Mouse (Mus musculus): ENCODE measurements around the gene Gadd45a.
"Not testable (repeated sequence)": the region's sequence is repeated elsewhere in the genome, so short reads cannot be mapped to it uniquely, and the experiment has no call there.

The Gadd45a gene

GRCm38 (mm10) chr6:67048880-67049694 lies 11.8 kb upstream of the Gadd45a start:
- no peak for DNase-seq (ENCODE audit: low spot score in 2 of 2)

- DNase-seq (ENCODE audit: low spot score in 2 of 2), result no peak
These were observed 10.9 kb upstream of the Gadd45a start for GRCm38 (mm10) chr6:67048052-67048691.

- no peak for DNase-seq (ENCODE audit: low spot score in 2 of 2)
These were observed 9.7 kb upstream of the Gadd45a start for GRCm38 (mm10) chr6:67046937-67047336.

GRCm38 (mm10) chr6:67045424-67045823 lies 8.2 kb upstream of the Gadd45a start:
- DNase-seq (ENCODE audit: low spot score in 2 of 2), result no peak

GRCm38 (mm10) chr6:67040904-67041410 lies 3.7 kb upstream of the Gadd45a start:
- DNase-seq (ENCODE audit: low spot score in 2 of 2), result no peak

- no peak for DNase-seq (ENCODE audit: low spot score in 2 of 2)
These were observed 1.7 kb upstream of the Gadd45a start for GRCm38 (mm10) chr6:67038964-67039363.

- peak; percentile 53 to 69 for DNase-seq (ENCODE audit: low spot score in 2 of 2)
These were observed 873 bp downstream of the Gadd45a start for GRCm38 (mm10) chr6:67036356-67036811.

GRCm38 (mm10) chr6:67035388-67036299 lies 1.6 kb downstream of the Gadd45a start:
- no peak for DNase-seq (ENCODE audit: low spot score in 2 of 2)

- no peak for DNase-seq (ENCODE audit: low spot score in 2 of 2)
These were observed 2.7 kb downstream of the Gadd45a start for GRCm38 (mm10) chr6:67034331-67035130.

GRCm38 (mm10) chr6:67033604-67034003 lies 3.7 kb downstream of the Gadd45a start:
- no peak for DNase-seq (ENCODE audit: low spot score in 2 of 2)

- DNase-seq (ENCODE audit: low spot score in 2 of 2), result not testable (repeated sequence)
These were observed 4.3 kb downstream of the Gadd45a start for GRCm38 (mm10) chr6:67032972-67033371.

GRCm38 (mm10) chr6:67032551-67032950 lies 4.7 kb downstream of the Gadd45a start:
- not testable (repeated sequence) for DNase-seq (ENCODE audit: low spot score in 2 of 2)

GRCm38 (mm10) chr6:67030846-67031245 lies 6.4 kb downstream of the Gadd45a start:
- DNase-seq (ENCODE audit: low spot score in 2 of 2), result no peak

GRCm38 (mm10) chr6:67030416-67030815 lies 6.8 kb downstream of the Gadd45a start:
- no peak for DNase-seq (ENCODE audit: low spot score in 2 of 2)

GRCm38 (mm10) chr6:67029987-67030386 lies 7.3 kb downstream of the Gadd45a start:
- DNase-seq (ENCODE audit: low spot score in 2 of 2), result no peak

- no peak for DNase-seq (ENCODE audit: low spot score in 2 of 2)
These were observed 7.8 kb downstream of the Gadd45a start for GRCm38 (mm10) chr6:67029312-67029950.

- DNase-seq (ENCODE audit: low spot score in 2 of 2), result no peak
These were observed 9.7 kb downstream of the Gadd45a start for GRCm38 (mm10) chr6:67027438-67028142.

GRCm38 (mm10) chr6:67026661-67027060 lies 10.6 kb downstream of the Gadd45a start:
- no peak for DNase-seq (ENCODE audit: low spot score in 2 of 2)

- no peak for DNase-seq (ENCODE audit: low spot score in 2 of 2)
These were observed 13.5 kb downstream of the Gadd45a start for GRCm38 (mm10) chr6:67023729-67024128.

GRCm38 (mm10) chr6:67021308-67021707 lies 15.9 kb downstream of the Gadd45a start:
- DNase-seq (ENCODE audit: low spot score in 2 of 2), result no peak

Data from frontal cortex, postnatal 14 days (tissue).